Mouse (Mus musculus): ENCODE results near the gene Rasd1.

DNA sequence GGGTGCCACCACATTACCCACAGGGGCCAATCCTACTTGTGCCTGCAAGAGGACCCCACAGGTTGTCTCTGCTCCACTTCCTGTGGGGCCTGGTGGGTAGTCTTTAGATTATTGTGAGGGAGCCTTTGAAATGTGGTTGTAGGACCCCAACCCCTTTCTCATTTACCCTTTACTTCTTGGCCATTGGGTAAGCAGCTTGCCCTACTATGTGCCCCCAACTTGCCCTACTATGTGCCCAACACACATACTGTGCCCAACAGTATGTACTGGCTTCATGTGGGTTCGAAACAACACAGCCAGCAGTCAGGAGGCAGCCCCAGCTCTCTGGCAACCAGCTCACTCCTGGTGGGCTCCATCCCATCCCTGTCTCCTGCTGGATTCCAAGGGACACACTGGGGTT lies 3.0 kb upstream of the Rasd1 start:
- TF ChIP-seq CTCF (conservative IDR thresholded peaks at IDR 0.05; ENCODE audit: low read length) (no peak), POU5F1 (IDR thresholded peaks at IDR 0.05; ENCODE audit: borderline replicate concordance, low read length) (no peak)
